Mouse (Mus musculus) liver, embryonic 14.5 days (tissue): Measurements from ENCODE around the gene Pcdh9.

Experiments
- CTCF ChIP-seq: IDR thresholded peaks from 2 replicates; pipeline ENCODE4 v1.5.1; 2016; ENCODE audit warnings: antibody characterized with exemption, low read depth, control low read depth
- EP300 ChIP-seq: IDR thresholded peaks from 2 replicates; pipeline ENCODE4 v1.6.1; 2016; ENCODE audit warnings: antibody characterized with exemption, low read depth

- TF ChIP-seq CTCF (no peak), EP300 (no peak)
These were observed 763.5 kb downstream of the Pcdh9 start for GRCm38 (mm10) chr14:93126993-93127392.
